Mouse (Mus musculus): ENCODE data around the gene Cntn2.

GRCm38 (mm10) chr1:132519734-132520133, 23.3 kb downstream of the Cntn2 start:
- TF ChIP-seq EP300 (IDR thresholded peaks at IDR 0.05) (no peak), CTCF (IDR thresholded peaks at IDR 0.05) (no peak)

Measured in lung, postnatal 0 days (tissue).